8 mouse cellular contexts compared by ENCODE assay signal in genomic region chr7:28373891-28374495, GRCm38 (mm10). TPM values are rescaled to one million over a fixed set of nuclear protein-coding genes. Genes with fewer than 3 reads are reported as not detected.
DNase-seq lines count a peak whose midpoint lies in the region; ATAC-seq and TF ChIP-seq lines count a peak whose summit lies in the region.

No protein-coding gene starts in this region.

- no peaks in the 10 kb centered on the region for H3K9me3 ChIP-seq in kidney, embryonic 14.5 days (ENCODE audit: control insufficient read depth, low read length)
- H3K9me3 ChIP-seq in ES-E14 (ENCODE audit: control insufficient read depth, insufficient read depth, low read depth, low read length): no peaks in the 10 kb centered on the region
- no peaks in the 10 kb centered on the region for H3K9me3 ChIP-seq in embryonic facial prominence, embryonic 14.5 days (ENCODE audit: control insufficient read depth, low read length)
- no peaks in the 10 kb centered on the region for H3K9me3 ChIP-seq in liver, embryonic 13.5 days (replicated peaks)

- no peaks in the 10 kb centered on the region for H3K27me3 ChIP-seq in kidney, embryonic 14.5 days (ENCODE audit: control insufficient read depth, insufficient read depth, low read length)
- no peaks in the 10 kb centered on the region for H3K27me3 ChIP-seq in embryonic facial prominence, embryonic 14.5 days (replicated peaks; ENCODE audit: control insufficient read depth, insufficient read depth, low read length)
- H3K27me3 ChIP-seq in liver, embryonic 13.5 days: peaks cover 18% of the 10 kb centered on the region; the same call in 1 of the 2 replicates

- in situ Hi-C loops in ES-E14 (cut with MboI; ENCODE audit: low sequenced_read_pairs in 2 of 2, unreplicated experiment in 2 of 2): no loop called here

- WGBS in kidney, embryonic 14.5 days: 75% methylated on average over 7 of the region's 7 CpGs
- 76% methylated on average over 7 of the region's 7 CpGs for WGBS in embryonic facial prominence, embryonic 14.5 days
- WGBS in liver, embryonic 13.5 days (ENCODE audit: insufficient replicate concordance): 77% methylated on average over 7 of the region's 7 CpGs

- no peak overlapping the region for H3K9ac ChIP-seq in kidney, embryonic 14.5 days (ENCODE audit: low read depth, low read length)
- H3K9ac ChIP-seq in ES-E14 (ENCODE audit: insufficient read depth, low read depth, low read length, poor library complexity, severe bottlenecking): peak overlapping the region; percentile 1; the same call in 1 of the 2 replicates
- H3K9ac ChIP-seq in embryonic facial prominence, embryonic 14.5 days (ENCODE audit: low read depth, low read length): no peak overlapping the region; the same call in 1 of the 2 replicates
- no peak overlapping the region for H3K9ac ChIP-seq in liver, embryonic 13.5 days

- H3K4me2 ChIP-seq in kidney, embryonic 14.5 days (replicated peaks; ENCODE audit: low read depth, low read length): no peak overlapping the region
- peak overlapping the region; percentile 94; the same call in 1 of the 2 replicates for H3K4me2 ChIP-seq in embryonic facial prominence, embryonic 14.5 days (ENCODE audit: low read depth, low read length)
- H3K4me2 ChIP-seq in liver, embryonic 13.5 days: 0 out of 2 replicates have a peak overlapping the region, but pooled peaks have one; percentile 91

- no peak overlapping the region for H3K4me3 ChIP-seq in kidney, embryonic 14.5 days (ENCODE audit: low read length)
- no peak overlapping the region for H3K4me3 ChIP-seq in ES-E14 (ENCODE audit: insufficient read depth in 1 of 2, low read depth in 1 of 2, low read length in 2 of 2, poor library complexity in 1 of 2, severe bottlenecking in 1 of 2)
- no peak overlapping the region for H3K4me3 ChIP-seq in embryonic facial prominence, embryonic 14.5 days (ENCODE audit: low read depth, low read length)
- H3K4me3 ChIP-seq in liver, embryonic 13.5 days (replicated peaks): no peak overlapping the region

- peak overlapping the region; percentile 38; the same call in 1 of the 2 replicates for H3K27ac ChIP-seq in kidney, embryonic 14.5 days (ENCODE audit: low read depth, low read length)
- H3K27ac ChIP-seq in ES-E14 (ENCODE audit: insufficient read depth, low read depth, low read length, poor library complexity, severe bottlenecking): no peak overlapping the region
- H3K27ac ChIP-seq in embryonic facial prominence, embryonic 14.5 days (replicated peaks; ENCODE audit: low read depth, low read length): peak overlapping the region; percentile 98
- peak overlapping the region; percentile 91 for H3K27ac ChIP-seq in liver, embryonic 13.5 days

- no peak for DNase-seq in kidney, adult 18-20 months
- no peak for DNase-seq in ES-E14 (ENCODE audit: low read depth, low spot score)
- DNase-seq in embryonic facial prominence, embryonic 14.5 days (ENCODE audit: low spot score): no peak
- DNase-seq in liver, embryonic 13.5 days: no peak
- DNase-seq in right cerebral cortex, adult 18-20 months: no peak
- DNase-seq in frontal cortex, adult 2 months (ENCODE audit: extremely low spot score in 1 of 2, low spot score in 1 of 2): no peak

- H3K36me3 ChIP-seq in kidney, embryonic 14.5 days (ENCODE audit: control insufficient read depth, insufficient read depth, low read length): peaks cover 21% of the 10 kb centered on the region
- peaks cover 13% of the 10 kb centered on the region for H3K36me3 ChIP-seq in ES-E14 (ENCODE audit: control insufficient read depth, insufficient read depth, low read length, poor library complexity, severe bottlenecking)
- H3K36me3 ChIP-seq in embryonic facial prominence, embryonic 14.5 days (ENCODE audit: control insufficient read depth, insufficient read depth, low read length): peaks cover 24% of the 10 kb centered on the region
- peaks cover 10% of the 10 kb centered on the region for H3K36me3 ChIP-seq in liver, embryonic 13.5 days

- peaks cover 31% of the 10 kb centered on the region for H3K4me1 ChIP-seq in kidney, embryonic 14.5 days (ENCODE audit: control insufficient read depth, insufficient read depth, low read length)
- H3K4me1 ChIP-seq in ES-E14 (ENCODE audit: control insufficient read depth in 2 of 2, insufficient read depth in 2 of 2, low read length in 2 of 2, poor library complexity in 1 of 2): peaks cover 0 to 13% of the 10 kb centered on the region in 2 experiments; a peak in 2 of 4 replicates
- peaks cover 36% of the 10 kb centered on the region for H3K4me1 ChIP-seq in embryonic facial prominence, embryonic 14.5 days (ENCODE audit: control insufficient read depth, insufficient read depth, low read length)
- H3K4me1 ChIP-seq in liver, embryonic 13.5 days (replicated peaks): peaks cover 86% of the 10 kb centered on the region

- ATAC-seq in kidney, embryonic 14.5 days (ENCODE audit: low FRiP score, low TSS enrichment): no peak
- ATAC-seq in embryonic facial prominence, embryonic 14.5 days (ENCODE audit: low read depth): no peak
- ATAC-seq in liver, embryonic 13.5 days (ENCODE audit: low read depth): no peak
- no peak for ATAC-seq in monocyte, adult 5-6 weeks (replicated peaks; ENCODE audit: insufficient number of reproducible peaks, low FRiP score, low TSS enrichment, poor library complexity, severe bottlenecking)

TF ChIP-seq in ES-E14, 5 proteins besides CTCF, POLR2A, EP300 and RAD21:
- TF ChIP-seq CHD2 (IDR thresholded peaks at IDR 0.05; ENCODE audit: low read depth, low read length): no peak
- no peak for TF ChIP-seq ZNF384 (IDR thresholded peaks at IDR 0.05; ENCODE audit: low read depth, low read length)
- no peak for TF ChIP-seq HCFC1 (IDR thresholded peaks at IDR 0.05; ENCODE audit: borderline replicate concordance, insufficient read depth, low read length)
- TF ChIP-seq ZC3H11A (IDR thresholded peaks at IDR 0.05; ENCODE audit: borderline replicate concordance, low read depth, low read length): no peak

RNA-seq across cellular contexts. Expression of gene Plekhg2, which starts 1.6 kb away (rescaled TPM):
- polyA plus RNA-seq in kidney, embryonic 14.5 days (2014; fragmentation: Nextera tagmentation; extraction: Ambion mirVana): 52.4 and 70.8 TPM in 2 replicates
- 15.0 TPM in 2 replicates for total RNA-seq in ES-E14 (2012; rRNA removed)
- polyA plus RNA-seq in embryonic facial prominence, embryonic 14.5 days (2014; fragmentation: Nextera tagmentation; extraction: Ambion mirVana): 41.1 and 51.3 TPM in 2 replicates
- polyA plus RNA-seq in liver, embryonic 13.5 days (2015; fragmentation: Nextera tagmentation; extraction: Ambion mirVana): 4.9 and 5.0 TPM in 2 replicates
- polyA plus RNA-seq in frontal cortex, adult 2 months (2012; rRNA removed): 4.3 and 6.3 TPM in 2 replicates
- total RNA-seq in monocyte, adult 5-6 weeks (2017): 8.4 to 13.1 TPM (median 12.7 TPM) in 3 replicates

RNA-seq across cellular contexts. Expression of gene Zfp36, which starts 6.1 kb away (rescaled TPM):
- 8.3 and 10.7 TPM in 2 replicates for polyA plus RNA-seq in kidney, embryonic 14.5 days (2014; fragmentation: Nextera tagmentation; extraction: Ambion mirVana)
- 3.9 and 5.0 TPM in 2 replicates for total RNA-seq in ES-E14 (2012; rRNA removed)
- polyA plus RNA-seq in embryonic facial prominence, embryonic 14.5 days (2014; fragmentation: Nextera tagmentation; extraction: Ambion mirVana): 13.5 and 14.4 TPM in 2 replicates
- 4.7 and 6.3 TPM in 2 replicates for polyA plus RNA-seq in liver, embryonic 13.5 days (2015; fragmentation: Nextera tagmentation; extraction: Ambion mirVana)
- polyA plus RNA-seq in frontal cortex, adult 2 months (2012; rRNA removed): 3.1 and 3.9 TPM in 2 replicates
- 140 to 403 TPM (median 154 TPM) in 3 replicates for total RNA-seq in monocyte, adult 5-6 weeks (2017)

RNA-seq across cellular contexts. Expression of gene Med29, which starts 18.5 kb away (rescaled TPM):
- polyA plus RNA-seq in kidney, embryonic 14.5 days (2014; fragmentation: Nextera tagmentation; extraction: Ambion mirVana): 54.5 and 68.8 TPM in 2 replicates
- total RNA-seq in ES-E14 (2012; rRNA removed): 34.8 and 50.8 TPM in 2 replicates
- 44.1 and 48.2 TPM in 2 replicates for polyA plus RNA-seq in embryonic facial prominence, embryonic 14.5 days (2014; fragmentation: Nextera tagmentation; extraction: Ambion mirVana)
- 28.1 and 31.8 TPM in 2 replicates for polyA plus RNA-seq in liver, embryonic 13.5 days (2015; fragmentation: Nextera tagmentation; extraction: Ambion mirVana)
- 32.8 and 39.2 TPM in 2 replicates for polyA plus RNA-seq in frontal cortex, adult 2 months (2012; rRNA removed)
- 6.9 to 12.3 TPM (median 12.0 TPM) in 3 replicates for total RNA-seq in monocyte, adult 5-6 weeks (2017)

RNA-seq across cellular contexts. Expression of gene Paf1, which starts 18.8 kb away (rescaled TPM):
- 68.4 and 82.1 TPM in 2 replicates for polyA plus RNA-seq in kidney, embryonic 14.5 days (2014; fragmentation: Nextera tagmentation; extraction: Ambion mirVana)
- 74.5 and 83.9 TPM in 2 replicates for total RNA-seq in ES-E14 (2012; rRNA removed)
- 52.1 and 54.1 TPM in 2 replicates for polyA plus RNA-seq in embryonic facial prominence, embryonic 14.5 days (2014; fragmentation: Nextera tagmentation; extraction: Ambion mirVana)
- 30.7 and 33.4 TPM in 2 replicates for polyA plus RNA-seq in liver, embryonic 13.5 days (2015; fragmentation: Nextera tagmentation; extraction: Ambion mirVana)
- 149 and 182 TPM in 2 replicates for polyA plus RNA-seq in frontal cortex, adult 2 months (2012; rRNA removed)
- 162 to 264 TPM (median 189 TPM) in 3 replicates for total RNA-seq in monocyte, adult 5-6 weeks (2017)

RNA-seq across cellular contexts. Expression of gene Rps16, which starts 23.5 kb away (rescaled TPM):
- polyA plus RNA-seq in kidney, embryonic 14.5 days (2014; fragmentation: Nextera tagmentation; extraction: Ambion mirVana): 1,287 and 1,567 TPM in 2 replicates
- 1,678 and 1,740 TPM in 2 replicates for total RNA-seq in ES-E14 (2012; rRNA removed)
- 1,196 and 1,252 TPM in 2 replicates for polyA plus RNA-seq in embryonic facial prominence, embryonic 14.5 days (2014; fragmentation: Nextera tagmentation; extraction: Ambion mirVana)
- 937 and 964 TPM in 2 replicates for polyA plus RNA-seq in liver, embryonic 13.5 days (2015; fragmentation: Nextera tagmentation; extraction: Ambion mirVana)
- polyA plus RNA-seq in frontal cortex, adult 2 months (2012; rRNA removed): 618 and 661 TPM in 2 replicates
- total RNA-seq in monocyte, adult 5-6 weeks (2017): 691 to 731 TPM (median 723 TPM) in 3 replicates
